Mouse (Mus musculus): ENCODE measurements at regions not wholly inside any gene's neighbourhood (a gene's known extent, or its start where the extent isn't known, plus 50 kb on each side); places are given as distances from the start of the nearest gene placed in this dataset.

DNA sequence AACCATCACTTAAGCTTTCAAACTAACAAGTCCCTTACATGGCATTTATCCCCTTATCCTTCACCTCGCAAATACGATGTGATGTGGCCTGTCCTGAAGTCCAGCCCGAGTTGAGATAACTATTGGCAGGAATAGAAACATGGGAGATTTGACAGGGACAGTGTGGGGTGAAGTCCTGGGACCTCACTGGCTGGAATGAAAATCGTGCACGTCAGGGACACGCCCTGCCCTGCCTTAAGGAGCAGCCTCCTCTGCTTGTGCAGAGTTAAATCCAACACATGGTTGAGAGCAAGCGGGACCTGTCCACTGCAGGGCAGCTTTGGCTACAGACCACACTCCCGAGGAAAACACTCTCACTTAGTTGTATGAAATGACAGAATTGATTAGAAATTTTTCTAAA, 451.1 kb downstream of the Sox2 start:
- Histone ChIP-seq H3K9ac (replicated peaks; ENCODE audit: low read length) (no peak overlapping the region), H3K27me3 (ENCODE audit: insufficient read depth, low read length) (peaks cover 10% of the 10 kb centered on the region), H3K4me1 (ENCODE audit: insufficient read depth, low read length) (no peaks in the 10 kb centered on the region), H3K4me2 (replicated peaks; ENCODE audit: low read depth, low read length) (no peak overlapping the region), H3K9me3 (ENCODE audit: low read length) (no peaks in the 10 kb centered on the region), H3K4me3 (ENCODE audit: low read length) (no peak overlapping the region), H3K27ac (ENCODE audit: low read length) (no peak overlapping the region), H3K36me3 (ENCODE audit: insufficient read depth, low read length) (no peaks in the 10 kb centered on the region)
- WGBS = 83% methylated on average over 8 of the region's 8 CpGs
- ATAC-seq (ENCODE audit: low FRiP score, low TSS enrichment) = no peak

DNA sequence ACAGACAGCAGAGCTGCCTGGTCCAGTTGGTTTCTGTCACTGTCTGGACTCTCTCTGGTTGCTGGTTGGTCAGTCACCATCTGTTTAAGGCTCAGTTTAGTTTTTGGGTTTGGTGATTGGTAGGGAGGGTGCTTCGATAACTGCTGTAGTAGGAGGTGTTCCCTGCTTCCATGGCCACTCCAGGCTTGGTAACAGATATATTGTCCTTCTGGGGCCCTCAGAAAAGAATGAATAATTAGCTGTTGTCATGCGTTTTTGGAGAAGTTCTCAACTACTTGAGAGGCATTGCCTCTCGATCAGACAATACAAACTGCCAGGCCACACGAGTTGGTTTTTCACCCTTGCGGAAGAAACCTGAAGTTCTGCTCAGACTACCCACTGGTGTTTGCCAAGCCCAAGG, 451.7 kb downstream of the Sox2 start:
- Histone ChIP-seq H3K4me1 (ENCODE audit: insufficient read depth, low read length) (no peaks in the 10 kb centered on the region), H3K9ac (replicated peaks; ENCODE audit: low read length) (no peak overlapping the region), H3K27ac (ENCODE audit: low read length) (no peak overlapping the region), H3K9me3 (ENCODE audit: low read length) (no peaks in the 10 kb centered on the region), H3K27me3 (ENCODE audit: insufficient read depth, low read length) (peaks cover 10% of the 10 kb centered on the region), H3K4me2 (replicated peaks; ENCODE audit: low read depth, low read length) (no peak overlapping the region), H3K4me3 (ENCODE audit: low read length) (no peak overlapping the region), H3K36me3 (ENCODE audit: insufficient read depth, low read length) (no peaks in the 10 kb centered on the region)
- ATAC-seq (ENCODE audit: low FRiP score, low TSS enrichment) = no peak
- 66% methylated on average over 5 of the region's 5 CpGs for WGBS

DNA sequence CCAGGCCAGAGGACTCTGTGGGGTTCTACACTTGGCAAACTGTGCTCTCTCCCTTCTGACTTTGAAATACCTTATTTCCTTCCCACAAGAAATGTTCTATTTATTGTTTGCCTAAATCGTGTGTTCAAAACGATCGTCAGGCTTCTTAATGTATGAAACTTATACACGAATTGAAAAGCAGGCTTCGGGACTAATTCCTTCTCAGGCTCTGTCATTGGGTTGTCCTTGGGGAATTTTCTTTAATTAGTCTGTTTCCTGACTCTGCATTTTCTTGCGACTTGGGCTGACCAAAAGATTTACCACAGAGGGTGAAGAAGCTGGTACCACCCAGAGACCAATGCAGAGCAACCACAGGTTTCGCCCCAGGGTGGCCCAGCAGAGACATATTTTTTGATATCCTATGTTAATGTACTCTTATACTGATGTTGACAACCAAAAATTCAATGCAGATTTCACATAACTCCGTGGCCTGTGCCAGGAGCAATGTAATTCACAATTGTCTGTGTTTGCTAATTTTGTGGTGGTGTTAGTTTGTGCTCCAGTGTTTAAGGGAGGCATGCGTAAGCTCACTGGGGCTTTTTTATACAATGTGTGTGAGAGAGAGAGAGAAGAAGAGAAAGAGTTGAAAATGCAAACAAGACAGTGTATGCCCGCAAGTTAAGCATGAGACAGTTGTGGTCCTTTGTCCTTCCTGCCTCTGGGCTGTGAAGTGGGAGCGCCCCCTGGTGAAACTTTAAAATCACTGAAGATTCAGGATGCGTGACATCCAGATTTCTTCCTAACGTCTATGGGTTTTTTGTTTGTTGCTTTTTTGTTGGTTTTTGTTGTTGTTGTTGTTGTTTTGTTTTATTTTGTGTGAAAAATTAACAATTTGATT, 452.7 kb downstream of the Sox2 start:
- ATAC-seq (ENCODE audit: low FRiP score, low TSS enrichment) = peak; percentile 59; the same call in 1 of the 2 replicates
- no peak overlapping the region for H3K4me3 ChIP-seq (ENCODE audit: low read length)

DNA sequence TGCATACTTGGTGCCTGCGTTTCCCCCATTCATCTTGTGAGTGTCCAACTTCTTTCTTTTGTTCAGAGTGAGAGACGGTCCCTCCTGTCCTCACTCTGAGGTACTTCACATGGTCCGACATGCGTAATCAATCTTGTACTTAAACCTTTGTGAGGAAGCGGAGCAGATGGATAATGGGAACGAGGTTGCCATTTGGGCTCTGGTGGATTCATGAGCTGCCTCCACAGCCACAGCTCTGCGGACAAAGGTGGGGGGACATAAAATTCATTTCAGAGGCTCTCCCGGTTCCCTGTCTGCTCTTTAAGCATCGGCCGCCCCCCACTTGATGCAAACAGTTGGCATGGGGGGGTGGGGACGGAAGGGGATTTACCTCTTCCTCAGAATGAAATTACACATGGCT, 454.7 kb downstream of the Sox2 start:
- Histone ChIP-seq H3K9ac (replicated peaks; ENCODE audit: low read length) (no peak overlapping the region), H3K27ac (ENCODE audit: low read length) (no peak overlapping the region), H3K36me3 (ENCODE audit: insufficient read depth, low read length) (no peaks in the 10 kb centered on the region), H3K4me1 (ENCODE audit: insufficient read depth, low read length) (no peaks in the 10 kb centered on the region), H3K4me3 (ENCODE audit: low read length) (no peak overlapping the region), H3K9me3 (ENCODE audit: low read length) (no peaks in the 10 kb centered on the region), H3K4me2 (replicated peaks; ENCODE audit: low read depth, low read length) (no peak overlapping the region), H3K27me3 (ENCODE audit: insufficient read depth, low read length) (peaks cover 10% of the 10 kb centered on the region)
- WGBS = 58% methylated on average over 11 of the region's 11 CpGs
- no peak for ATAC-seq (ENCODE audit: low FRiP score, low TSS enrichment)

More for the DNA sequence above, 452.7 kb downstream of the Sox2 start:
- WGBS = 52% methylated on average over 13 of the region's 13 CpGs
- H3K36me3 ChIP-seq (ENCODE audit: insufficient read depth, low read length) = no peaks in the 10 kb centered on the region
- H3K9me3 ChIP-seq (ENCODE audit: low read length) = no peaks in the 10 kb centered on the region
- no peak overlapping the region for H3K4me2 ChIP-seq (replicated peaks; ENCODE audit: low read depth, low read length)
- no peak overlapping the region for H3K9ac ChIP-seq (replicated peaks; ENCODE audit: low read length)
- no peak overlapping the region for H3K27ac ChIP-seq (ENCODE audit: low read length)
- H3K27me3 ChIP-seq (ENCODE audit: insufficient read depth, low read length) = peaks cover 10% of the 10 kb centered on the region
- no peaks in the 10 kb centered on the region for H3K4me1 ChIP-seq (ENCODE audit: insufficient read depth, low read length)

GRCm38 (mm10) chr3:35106097-35106496, 455.9 kb downstream of the Sox2 start:
- no peak for ATAC-seq (ENCODE audit: low FRiP score, low TSS enrichment)
- H3K36me3 ChIP-seq (ENCODE audit: insufficient read depth, low read length) = no peaks in the 10 kb centered on the region
- no peaks in the 10 kb centered on the region for H3K4me1 ChIP-seq (ENCODE audit: insufficient read depth, low read length)
- H3K9ac ChIP-seq (replicated peaks; ENCODE audit: low read length) = no peak overlapping the region
- H3K27ac ChIP-seq (ENCODE audit: low read length) = no peak overlapping the region
- no peaks in the 10 kb centered on the region for H3K9me3 ChIP-seq (ENCODE audit: low read length)
- H3K4me3 ChIP-seq (ENCODE audit: low read length) = no peak overlapping the region
- H3K4me2 ChIP-seq (replicated peaks; ENCODE audit: low read depth, low read length) = no peak overlapping the region
- peaks cover 10% of the 10 kb centered on the region for H3K27me3 ChIP-seq (ENCODE audit: insufficient read depth, low read length)
- WGBS = 71% methylated on average over 7 of the region's 7 CpGs

DNA sequence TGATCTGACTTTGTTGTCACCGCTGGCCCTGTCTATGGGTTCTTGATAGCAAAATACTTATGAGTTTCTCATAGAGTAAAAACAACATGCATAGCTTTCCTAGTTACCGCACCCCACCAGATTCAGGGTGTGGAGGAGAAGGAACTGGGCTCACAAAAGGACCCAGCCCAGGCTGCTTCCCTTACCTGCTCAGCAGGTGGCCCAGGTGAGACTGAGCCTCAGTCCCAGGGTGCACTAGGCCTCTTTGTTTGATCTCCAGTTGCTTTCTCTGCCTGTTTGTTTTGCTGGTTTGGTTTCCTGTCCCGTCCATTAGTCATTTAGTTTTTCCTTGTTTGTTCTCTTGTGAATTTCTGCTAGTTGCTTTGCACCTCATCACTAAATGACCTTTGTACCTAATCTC, 483.3 kb downstream of the Sox2 start:
- Histone ChIP-seq H3K36me3 (ENCODE audit: insufficient read depth, low read length) (no peaks in the 10 kb centered on the region), H3K4me1 (ENCODE audit: insufficient read depth, low read length) (no peaks in the 10 kb centered on the region), H3K9me3 (ENCODE audit: low read length) (no peaks in the 10 kb centered on the region), H3K4me3 (ENCODE audit: low read length) (no peak overlapping the region), H3K27ac (ENCODE audit: low read length) (no peak overlapping the region), H3K27me3 (ENCODE audit: insufficient read depth, low read length) (no peaks in the 10 kb centered on the region), H3K9ac (replicated peaks; ENCODE audit: low read length) (no peak overlapping the region), H3K4me2 (replicated peaks; ENCODE audit: low read depth, low read length) (no peak overlapping the region)
- no peak for ATAC-seq (ENCODE audit: low FRiP score, low TSS enrichment)
- 82% methylated on average over 3 of the region's 3 CpGs for WGBS

DNA sequence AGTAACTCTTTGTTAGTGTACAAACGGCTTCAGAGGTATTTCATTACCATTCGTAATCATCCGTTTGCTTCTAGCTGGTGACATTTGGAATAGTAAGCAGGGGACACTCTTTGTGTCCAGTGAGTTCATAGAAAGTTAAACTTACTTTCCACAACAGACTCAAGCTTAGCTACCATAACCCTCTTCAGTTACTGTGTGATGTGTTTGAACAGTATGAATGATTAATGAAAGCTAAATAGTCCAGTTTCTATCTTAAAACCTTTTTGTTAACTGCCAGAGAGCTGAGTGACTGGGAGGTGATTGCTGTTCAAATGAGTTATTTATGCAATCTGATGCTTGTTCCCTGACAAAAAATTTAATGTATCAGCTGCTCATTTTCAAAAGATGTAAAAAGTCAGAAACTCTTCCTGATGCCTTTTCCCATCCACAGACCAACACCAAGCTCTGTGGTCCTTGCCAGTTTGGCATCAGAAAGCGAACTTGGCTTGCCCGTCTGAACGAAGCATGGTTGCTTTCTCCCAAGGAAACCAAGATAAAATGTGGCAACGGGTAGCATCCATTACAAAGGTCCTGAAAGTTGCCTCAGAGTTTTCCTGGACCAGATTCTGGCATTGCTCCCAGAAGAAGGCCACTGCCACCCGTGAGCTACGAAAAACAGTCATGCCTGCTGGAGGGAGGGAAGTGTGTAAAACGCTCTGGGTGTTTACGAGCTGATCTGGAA, 491.5 kb downstream of the Sox2 start:
- 67% methylated on average over 11 of the region's 11 CpGs for WGBS
- no peak overlapping the region for H3K9ac ChIP-seq (replicated peaks; ENCODE audit: low read length)
- ATAC-seq (ENCODE audit: low FRiP score, low TSS enrichment) = no peak
- no peaks in the 10 kb centered on the region for H3K4me1 ChIP-seq (ENCODE audit: insufficient read depth, low read length)
- no peak overlapping the region for H3K4me3 ChIP-seq (ENCODE audit: low read length)
- H3K27ac ChIP-seq (ENCODE audit: low read length) = no peak overlapping the region
- no peaks in the 10 kb centered on the region for H3K36me3 ChIP-seq (ENCODE audit: insufficient read depth, low read length)
- no peaks in the 10 kb centered on the region for H3K9me3 ChIP-seq (ENCODE audit: low read length)
- no peaks in the 10 kb centered on the region for H3K27me3 ChIP-seq (ENCODE audit: insufficient read depth, low read length)
- H3K4me2 ChIP-seq (replicated peaks; ENCODE audit: low read depth, low read length) = no peak overlapping the region

- H3K27me3 ChIP-seq (ENCODE audit: insufficient read depth, low read length) = no peaks in the 10 kb centered on the region
- H3K9me3 ChIP-seq (ENCODE audit: low read length) = no peaks in the 10 kb centered on the region
- H3K27ac ChIP-seq (ENCODE audit: low read length) = no peak overlapping the region
- H3K9ac ChIP-seq (replicated peaks; ENCODE audit: low read length) = no peak overlapping the region
- no peak overlapping the region for H3K4me2 ChIP-seq (replicated peaks; ENCODE audit: low read depth, low read length)
- no peaks in the 10 kb centered on the region for H3K4me1 ChIP-seq (ENCODE audit: insufficient read depth, low read length)
- 76% methylated on average over 2 of the region's 2 CpGs for WGBS
- H3K36me3 ChIP-seq (ENCODE audit: insufficient read depth, low read length) = no peaks in the 10 kb centered on the region
- no peak overlapping the region for H3K4me3 ChIP-seq (ENCODE audit: low read length)
- no peak for ATAC-seq (ENCODE audit: low FRiP score, low TSS enrichment)
Observed at GRCm38 (mm10) chr3:35142683-35143082, 492.5 kb downstream of the Sox2 start.

DNA sequence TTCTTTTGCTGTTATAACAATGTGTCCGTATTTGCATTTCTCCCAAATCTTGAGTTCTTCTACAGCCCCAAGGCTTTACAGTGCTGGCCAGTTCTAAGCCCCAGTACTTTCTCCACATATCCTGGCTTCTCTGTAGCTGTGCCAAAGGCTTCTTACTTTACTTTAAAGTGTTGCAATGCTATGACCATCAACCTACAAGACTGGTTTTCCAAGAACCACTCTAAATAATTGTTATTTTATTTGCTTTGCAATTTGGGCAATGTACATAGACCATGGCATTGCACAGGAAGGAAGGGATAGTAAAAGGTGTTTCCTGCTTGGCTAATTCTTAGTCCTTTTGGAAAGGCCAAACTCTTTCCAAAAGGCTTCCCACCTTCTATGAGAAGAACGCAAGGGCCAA, 495.4 kb downstream of the Sox2 start:
- H3K27me3 ChIP-seq (ENCODE audit: insufficient read depth, low read length) = no peaks in the 10 kb centered on the region
- H3K4me3 ChIP-seq (ENCODE audit: low read length) = no peak overlapping the region
- H3K4me1 ChIP-seq (ENCODE audit: insufficient read depth, low read length) = no peaks in the 10 kb centered on the region
- H3K4me2 ChIP-seq (replicated peaks; ENCODE audit: low read depth, low read length) = no peak overlapping the region
- H3K36me3 ChIP-seq (ENCODE audit: insufficient read depth, low read length) = no peaks in the 10 kb centered on the region
- 90% methylated on average over 2 of the region's 2 CpGs for WGBS
- H3K9me3 ChIP-seq (ENCODE audit: low read length) = no peaks in the 10 kb centered on the region
- no peak for ATAC-seq (ENCODE audit: low FRiP score, low TSS enrichment)
- H3K9ac ChIP-seq (replicated peaks; ENCODE audit: low read length) = no peak overlapping the region
- no peak overlapping the region for H3K27ac ChIP-seq (ENCODE audit: low read length)

DNA sequence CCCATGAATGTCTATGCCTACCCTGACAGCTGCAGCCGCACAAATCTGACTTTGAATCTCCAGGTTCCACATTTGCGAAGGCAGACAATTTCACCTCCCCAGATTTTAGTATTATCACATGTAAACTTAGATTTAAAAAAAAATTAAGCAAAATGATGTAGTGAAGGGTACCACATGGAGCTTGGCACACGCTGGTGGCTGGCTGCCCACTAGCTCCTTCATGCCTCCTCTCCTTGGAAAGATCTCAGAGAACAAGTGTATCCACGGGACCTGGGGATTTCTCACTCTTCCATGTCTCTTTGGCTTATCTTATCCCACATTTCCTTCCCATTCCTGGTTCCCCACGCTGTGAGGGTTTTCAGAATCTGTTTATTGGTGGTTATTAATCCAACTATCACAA, 496.5 kb downstream of the Sox2 start:
- Histone ChIP-seq H3K4me3 (ENCODE audit: low read length) (no peak overlapping the region), H3K9me3 (ENCODE audit: low read length) (no peaks in the 10 kb centered on the region), H3K36me3 (ENCODE audit: insufficient read depth, low read length) (no peaks in the 10 kb centered on the region), H3K27ac (ENCODE audit: low read length) (no peak overlapping the region), H3K27me3 (ENCODE audit: insufficient read depth, low read length) (no peaks in the 10 kb centered on the region), H3K9ac (replicated peaks; ENCODE audit: low read length) (no peak overlapping the region), H3K4me2 (replicated peaks; ENCODE audit: low read depth, low read length) (no peak overlapping the region), H3K4me1 (ENCODE audit: insufficient read depth, low read length) (no peaks in the 10 kb centered on the region)
- WGBS = 85% methylated on average over 5 of the region's 5 CpGs
- ATAC-seq (ENCODE audit: low FRiP score, low TSS enrichment) = no peak
